Mouse (Mus musculus) brain, adult 2 months (tissue): Measurements from ENCODE around the gene Tmem132c.

ENCODE experiments used
- DNase-seq: peaks from one replicate; pipeline ENCODE4 v3.0.0; 2011; ENCODE audit warnings: low read depth, low spot score

Tmem132c gene

GRCm38 (mm10) chr5:127241136-127241924 lies at the start of gene Tmem132c:
Tmem132c (plus strand) TSS chr5:127241808.
- DNase-seq: peak; percentile 78

GRCm38 (mm10) chr5:127191881-127192280 lies 49.7 kb upstream of the Tmem132c start:
- DNase-seq: no peak

GRCm38 (mm10) chr5:127198850-127199249 lies 42.8 kb upstream of the Tmem132c start:
- peak; percentile 7 for DNase-seq

GRCm38 (mm10) chr5:127204881-127205280 lies 36.7 kb upstream of the Tmem132c start:
- DNase-seq: no peak

GRCm38 (mm10) chr5:127216389-127216788 lies 25.2 kb upstream of the Tmem132c start:
- no peak for DNase-seq

- DNase-seq: no peak
These were observed 23.9 kb upstream of the Tmem132c start for GRCm38 (mm10) chr5:127217725-127218124.

- DNase-seq: no peak
These were observed 13.5 kb upstream of the Tmem132c start for GRCm38 (mm10) chr5:127227929-127228595.

GRCm38 (mm10) chr5:127234715-127235114 lies 6.9 kb upstream of the Tmem132c start:
- peak; percentile 25 for DNase-seq

GRCm38 (mm10) chr5:127235203-127235602 lies 6.4 kb upstream of the Tmem132c start:
- DNase-seq: peak; percentile 82

- DNase-seq: no peak
These were observed 1.9 kb upstream of the Tmem132c start for GRCm38 (mm10) chr5:127239706-127240105.

GRCm38 (mm10) chr5:127240646-127241045 lies 962 bp upstream of the Tmem132c start:
- DNase-seq: no peak

- peak; percentile 24 for DNase-seq
These were observed 536 bp downstream of the Tmem132c start for GRCm38 (mm10) chr5:127241925-127242762.

GRCm38 (mm10) chr5:127242763-127243160 lies 1.2 kb downstream of the Tmem132c start:
- no peak for DNase-seq

GRCm38 (mm10) chr5:127243209-127243608 lies 1.6 kb downstream of the Tmem132c start:
- peak; percentile 19 for DNase-seq

GRCm38 (mm10) chr5:127243611-127244010 lies 2.0 kb downstream of the Tmem132c start:
- peak; percentile 73 for DNase-seq

GRCm38 (mm10) chr5:127253263-127253662 lies 11.7 kb downstream of the Tmem132c start:
- DNase-seq: no peak

- peak; percentile 73 for DNase-seq
These were observed 15.5 kb downstream of the Tmem132c start for GRCm38 (mm10) chr5:127256947-127257610.

GRCm38 (mm10) chr5:127262136-127262535 lies 20.5 kb downstream of the Tmem132c start:
- no peak for DNase-seq

GRCm38 (mm10) chr5:127271145-127271544 lies 29.5 kb downstream of the Tmem132c start:
- DNase-seq: peak; percentile 59

GRCm38 (mm10) chr5:127279462-127279861 lies 37.9 kb downstream of the Tmem132c start:
- DNase-seq: no peak

- no peak for DNase-seq
These were observed 39.6 kb downstream of the Tmem132c start for GRCm38 (mm10) chr5:127281186-127281585.
